Mouse (Mus musculus) erythroid progenitor cell, adult 5-6 weeks (primary cell): ENCODE measurements around the gene Col4a2. TPM values are rescaled to one million over a fixed set of nuclear protein-coding genes. Genes with fewer than 3 reads are reported as not detected.

Experiments
- ATAC-seq: replicated peaks from 2 replicates; pipeline ENCODE4 v1.8.0; 2016; ENCODE audit warnings: moderate number of reproducible peaks, mild to moderate bottlenecking, moderate TSS enrichment, inconsistent platforms; ENCODE audit not compliant: poor library complexity, low FRiP score, severe bottlenecking
- total RNA-seq, 2 experiments: library from RNA; stranded (forward) in 1 of 2; stranded (reverse) in 1 of 2; fragments of 150-400 nt in 1 of 2; fragments of 186-747, 209-891 nt in 1 of 2; gene quantifications; 2 replicates each; pipeline versions ENCODE4 v1.2.3 to v1.2.4; 2015 to 2017; ENCODE audit warnings: low replicate concordance in 2 of 2

Col4a2 gene
- total RNA-seq, 2 experiments from 2014 or later = 0.23 TPM; not detected in 1

GRCm38 (mm10) chr8:11321841-11322240, 9.2 kb downstream of the Col4a2 start:
- ATAC-seq = no peak

- no peak for ATAC-seq
Observed at GRCm38 (mm10) chr8:11322724-11323585, 10.3 kb downstream of the Col4a2 start.

- ATAC-seq = no peak
Observed at GRCm38 (mm10) chr8:11323681-11324080, 11.1 kb downstream of the Col4a2 start.

DNA sequence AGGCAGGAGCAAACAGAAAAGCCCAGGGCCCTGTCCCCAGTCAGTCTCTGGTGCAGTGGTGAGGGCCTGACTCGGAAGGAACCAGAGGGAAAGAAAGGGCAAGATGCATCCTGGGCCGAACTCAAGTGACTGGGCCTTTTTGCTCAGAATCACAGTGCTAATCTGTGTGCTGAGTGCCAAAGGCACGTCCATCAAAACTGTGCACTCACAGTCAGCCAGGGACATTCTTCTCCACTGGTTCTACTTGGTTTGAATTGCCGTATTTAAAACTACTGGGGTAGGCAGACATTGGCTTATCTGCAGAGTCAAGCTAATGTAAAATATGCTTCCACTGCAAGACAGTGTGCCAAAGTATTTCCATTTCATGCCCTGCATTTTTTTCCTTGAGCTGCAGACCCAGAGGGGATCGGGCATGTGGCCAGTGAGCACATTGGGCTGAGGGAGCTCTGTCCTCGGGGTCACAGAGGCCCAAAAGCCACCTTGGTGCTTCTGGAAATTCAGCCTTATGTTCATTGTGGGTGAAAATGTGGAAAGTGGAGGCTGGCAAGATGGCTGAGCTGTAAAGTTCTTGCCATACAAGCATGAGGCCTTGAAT, 12.3 kb downstream of the Col4a2 start:
- ATAC-seq = no peak

DNA sequence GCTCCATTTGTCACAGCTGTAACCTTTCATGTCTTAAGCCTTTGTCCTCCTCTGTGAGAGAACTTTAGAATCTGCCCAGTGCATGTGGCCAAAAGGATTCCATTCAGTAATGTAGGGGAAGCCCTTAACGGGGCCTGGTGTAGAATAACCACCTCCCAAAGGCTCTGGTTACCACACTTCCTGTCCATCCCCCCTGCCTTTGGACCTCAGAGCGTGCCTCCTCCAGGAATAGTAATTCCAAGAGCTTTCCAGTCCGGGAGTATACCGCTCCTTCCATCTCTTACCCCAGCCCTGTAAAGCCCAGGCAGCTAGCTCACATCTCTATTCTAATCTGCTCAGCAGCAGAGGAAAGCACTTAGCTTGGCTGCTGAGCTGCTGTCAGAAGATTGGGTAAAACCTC, 14.7 kb downstream of the Col4a2 start:
- ATAC-seq = no peak

- ATAC-seq = no peak
Observed at GRCm38 (mm10) chr8:11327722-11328417, 15.3 kb downstream of the Col4a2 start.

- no peak for ATAC-seq
Observed at GRCm38 (mm10) chr8:11331561-11331960, 19.0 kb downstream of the Col4a2 start.

DNA sequence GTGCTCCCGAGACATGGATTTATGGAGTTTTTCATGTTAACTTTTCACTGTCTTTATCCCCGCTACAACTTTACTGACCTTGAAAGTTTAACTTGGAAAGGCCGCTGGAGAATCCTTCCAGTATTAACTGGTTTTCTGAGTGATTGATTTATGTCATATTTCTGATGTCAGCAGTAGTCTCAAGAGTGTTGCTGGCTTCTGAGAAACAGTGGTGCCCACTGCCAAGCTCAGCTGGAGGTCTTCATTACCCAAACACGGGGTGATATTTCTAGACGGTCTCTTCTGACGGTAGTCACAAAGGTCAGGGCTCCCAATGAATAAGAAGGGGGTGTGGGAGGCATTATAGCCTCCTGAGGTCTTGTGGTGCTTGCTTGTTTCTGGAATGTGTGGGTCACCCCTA, 21.1 kb downstream of the Col4a2 start:
- ATAC-seq = no peak

DNA sequence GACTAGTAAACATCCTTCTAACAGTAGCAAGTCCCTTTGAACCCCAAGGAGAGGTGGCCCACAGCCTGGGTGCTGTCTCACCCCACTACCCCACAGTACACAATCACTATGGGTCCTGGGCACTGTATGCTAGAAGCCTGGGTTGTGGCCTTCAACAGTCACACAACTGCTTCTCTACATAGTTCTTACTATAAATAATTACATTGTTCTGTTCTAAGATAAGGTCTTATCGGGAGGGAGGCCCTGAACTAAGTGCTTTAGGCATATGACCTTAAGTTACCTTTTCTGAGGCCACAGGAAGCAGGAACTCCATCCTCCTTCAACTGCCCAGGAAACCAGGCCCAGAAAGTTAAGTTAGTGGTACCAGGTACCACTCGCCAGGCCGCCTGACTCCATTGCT, 21.9 kb downstream of the Col4a2 start:
- ATAC-seq = no peak

- ATAC-seq = no peak
Observed at GRCm38 (mm10) chr8:11335238-11335637, 22.6 kb downstream of the Col4a2 start.

DNA sequence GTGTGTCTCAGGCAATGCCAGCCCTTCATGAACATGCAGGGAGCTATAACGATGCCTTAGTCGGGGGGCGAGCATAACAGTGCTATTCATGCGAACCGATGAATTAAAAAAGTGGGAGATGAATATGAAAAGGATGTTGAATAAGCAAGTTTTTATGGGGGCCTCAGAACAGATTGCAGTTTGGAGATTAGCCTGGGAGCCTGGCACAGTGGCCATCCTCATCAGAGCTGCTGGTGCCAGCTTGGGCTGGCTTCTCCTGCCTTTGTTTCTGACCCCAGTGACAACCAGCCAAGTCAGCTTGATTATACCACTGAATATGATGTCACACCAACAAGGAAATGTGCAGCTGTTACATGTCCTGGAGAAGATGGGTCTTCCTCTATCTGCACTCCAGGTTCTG, 23.7 kb downstream of the Col4a2 start:
- ATAC-seq = no peak

DNA sequence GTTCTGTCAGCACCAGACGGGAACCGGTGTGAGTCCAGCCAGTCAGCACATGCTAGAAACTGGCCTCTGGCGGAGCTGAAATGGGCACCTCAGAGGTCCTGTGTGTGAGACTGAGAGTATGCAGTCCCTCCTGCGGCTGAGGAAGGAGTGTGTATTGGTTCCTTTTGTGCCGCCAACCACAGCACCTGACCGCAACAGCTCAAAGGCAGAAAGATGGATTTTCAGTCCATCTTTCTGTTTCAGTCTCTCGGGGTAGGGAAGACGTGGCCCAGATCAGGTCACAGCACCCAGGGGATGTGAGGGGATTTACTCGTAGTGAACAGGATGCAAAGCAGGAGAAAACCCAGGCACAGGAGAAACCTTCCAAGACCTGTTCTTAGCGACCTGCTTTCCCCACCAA, 25.0 kb downstream of the Col4a2 start:
- no peak for ATAC-seq

DNA sequence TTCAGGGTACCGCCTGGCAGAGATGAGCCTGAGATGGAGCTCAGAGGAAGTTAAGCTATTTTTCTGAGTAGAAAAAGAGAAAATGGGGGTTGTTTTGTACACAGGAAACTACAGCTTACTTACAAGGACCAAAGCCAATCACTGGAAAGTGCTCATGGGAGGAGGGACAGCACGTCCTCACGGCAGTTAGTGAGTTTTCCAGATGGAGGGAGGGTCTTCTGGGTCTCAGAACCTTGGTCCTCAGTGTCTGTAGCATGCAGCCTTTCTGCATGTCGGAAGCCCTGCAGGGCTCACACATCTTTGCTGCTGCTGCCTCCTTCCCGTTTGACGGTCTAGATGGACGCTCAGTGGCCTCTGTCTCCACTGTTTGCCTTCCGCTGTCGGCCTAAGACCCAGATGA, 25.9 kb downstream of the Col4a2 start:
- no peak for ATAC-seq

DNA sequence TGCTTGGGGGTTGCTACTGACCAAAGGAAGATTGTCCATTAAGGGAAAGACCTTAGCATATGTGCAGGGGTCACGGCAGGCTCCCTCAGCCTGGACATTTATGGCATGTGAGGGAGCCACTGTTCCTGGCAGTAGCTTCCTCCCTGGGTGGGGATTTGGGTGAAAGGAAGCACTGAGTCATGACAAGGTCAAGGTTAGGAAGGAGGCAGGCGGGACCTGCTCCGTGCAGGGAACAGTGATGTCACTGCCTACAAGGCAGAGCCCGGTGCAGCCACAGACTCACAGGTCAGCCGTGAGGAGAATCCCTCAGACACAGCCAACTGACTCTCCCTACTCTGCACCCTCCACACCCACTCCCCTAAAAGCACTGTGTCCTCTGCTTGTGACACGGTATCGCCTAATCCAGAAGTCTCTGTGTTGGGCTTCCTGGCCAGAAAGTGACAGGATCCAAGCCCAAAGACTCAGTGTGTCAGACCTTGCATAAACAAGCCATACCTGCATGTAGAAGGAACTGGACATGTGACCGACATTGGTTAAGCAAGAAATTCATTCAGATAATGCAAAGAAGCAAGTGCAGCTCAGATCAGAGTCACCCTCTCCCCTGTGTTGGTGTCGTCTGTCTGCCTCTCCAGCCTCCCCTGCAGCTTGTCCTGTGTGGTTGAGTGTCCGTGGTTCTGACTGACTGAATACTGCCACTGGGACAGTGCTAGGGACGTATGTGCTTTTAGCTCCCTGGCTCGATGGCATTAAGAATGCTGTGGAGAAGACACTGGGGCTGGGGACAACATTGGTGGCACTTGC, 27.9 kb downstream of the Col4a2 start:
- ATAC-seq = no peak

- ATAC-seq = no peak
Observed at GRCm38 (mm10) chr8:11341111-11341566, 28.5 kb downstream of the Col4a2 start.

GRCm38 (mm10) chr8:11344459-11344858, 31.9 kb downstream of the Col4a2 start:
- ATAC-seq = no peak

DNA sequence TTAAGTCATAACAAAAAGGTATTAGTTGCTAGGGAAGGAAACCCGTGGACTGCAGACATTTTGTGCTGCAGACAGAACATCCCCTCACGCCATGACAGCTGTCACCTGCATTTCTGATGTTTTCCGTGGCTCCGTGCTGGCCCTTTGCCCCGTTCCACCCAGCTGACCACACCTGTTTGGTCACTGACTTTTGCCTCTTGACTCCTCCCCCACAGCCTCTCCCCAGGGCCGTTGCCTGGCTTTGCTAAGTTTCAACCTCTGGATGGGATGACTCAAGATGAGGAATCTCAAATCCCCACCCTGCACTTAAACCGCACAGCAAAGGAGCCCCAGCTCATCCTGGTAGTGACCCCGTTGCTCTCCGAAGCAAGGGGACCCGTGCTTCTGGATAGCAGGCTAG, 33.6 kb downstream of the Col4a2 start:
- ATAC-seq = no peak

DNA sequence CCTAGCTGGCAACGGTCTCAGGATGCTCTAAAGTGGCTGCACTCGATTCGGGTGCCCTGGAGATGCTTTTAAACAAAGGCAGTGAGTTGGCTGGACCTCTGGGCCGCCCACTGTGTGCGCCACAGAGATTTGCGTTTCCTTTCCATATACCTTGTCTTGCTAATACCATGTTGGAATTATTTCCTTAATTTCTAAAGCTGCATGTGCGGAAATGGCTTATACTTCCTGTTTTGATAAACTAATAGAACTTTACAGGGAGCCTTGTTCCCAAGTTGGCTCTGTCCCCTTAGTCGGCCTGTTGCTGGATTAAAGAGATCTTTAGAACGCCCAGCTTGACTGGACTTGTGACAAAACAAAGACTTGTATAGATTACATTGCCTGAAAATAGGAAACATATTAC, 35.1 kb downstream of the Col4a2 start:
- no peak for ATAC-seq

- ATAC-seq = no peak
Observed at GRCm38 (mm10) chr8:11348622-11349021, 36.0 kb downstream of the Col4a2 start.

- no peak for ATAC-seq
Observed at GRCm38 (mm10) chr8:11351355-11351754, 38.8 kb downstream of the Col4a2 start.
